Mouse (Mus musculus) neural tube, embryonic 11.5 days (tissue): ENCODE measurements at regions not wholly inside any gene's neighbourhood (a gene's known extent, or its start where the extent isn't known, plus 50 kb on each side); places are given as distances from the start of the nearest gene placed in this dataset.

Experiments
- ATAC-seq: fragments of 200-750 bp; cut with Nextera tagmentation; 2 replicates; pipeline ENCODE4 v1.8.0; 2017; ENCODE audit warnings: moderate number of reproducible peaks, mild to moderate bottlenecking, moderate TSS enrichment, moderate library complexity; ENCODE audit not compliant: insufficient read depth, low FRiP score, low TSS enrichment
- DNase-seq: peaks from one replicate; pipeline ENCODE4 v3.0.0-alpha.2; 2015; ENCODE audit warnings: low spot score
- H3K27ac ChIP-seq: fragments of 300-500 bp; sonication (generic); 2 replicates; pipeline ENCODE4 v1.5.1; 2014; ENCODE audit warnings: low read depth, mild to moderate bottlenecking, low read length
- H3K27me3 ChIP-seq: fragments of 300-500 bp; sonication (generic); 2 replicates; pipeline ENCODE4 v1.6.1; 2014; ENCODE audit warnings: mild to moderate bottlenecking, low read length, mixed read lengths; ENCODE audit not compliant: control insufficient read depth, insufficient read depth
- H3K36me3 ChIP-seq: fragments of 300-500 bp; sonication (generic); 2 replicates; pipeline ENCODE4 v1.6.1; 2014; ENCODE audit warnings: mild to moderate bottlenecking, low read length, moderate library complexity, mixed read lengths; ENCODE audit not compliant: control insufficient read depth, insufficient read depth
- H3K4me1 ChIP-seq: fragments of 300-500 bp; sonication (generic); 2 replicates; pipeline ENCODE4 v1.6.1; 2014; ENCODE audit warnings: low read length, mixed read lengths; ENCODE audit not compliant: control insufficient read depth, insufficient read depth
- H3K4me2 ChIP-seq: fragments of 300-500 bp; sonication (generic); 2 replicates; pipeline ENCODE4 v1.6.1; 2014; ENCODE audit warnings: low read depth, mild to moderate bottlenecking, moderate library complexity
- H3K4me3 ChIP-seq: fragments of 300-500 bp; sonication (generic); 2 replicates; pipeline ENCODE4 v1.5.1; 2014; ENCODE audit warnings: low read depth, low read length
- H3K9ac ChIP-seq: fragments of 300-500 bp; sonication (generic); 2 replicates; pipeline ENCODE4 v1.6.1; 2014; ENCODE audit warnings: mild to moderate bottlenecking, low read length
- H3K9me3 ChIP-seq: fragments of 300-500 bp; sonication (generic); 2 replicates; pipeline ENCODE4 v1.6.1; 2016; ENCODE audit warnings: low read length; ENCODE audit not compliant: control insufficient read depth
- WGBS: fragments of 180-500 bp; shearing (Covaris S2); extraction: QIAGEN DNeasy Blood & Tissue Kit; methylation state at CpG from one replicate; pipeline ENCODE4 v1.1.7; 2014; 5-methylcytosine and 5-hydroxymethylcytosine counted together

DNA sequence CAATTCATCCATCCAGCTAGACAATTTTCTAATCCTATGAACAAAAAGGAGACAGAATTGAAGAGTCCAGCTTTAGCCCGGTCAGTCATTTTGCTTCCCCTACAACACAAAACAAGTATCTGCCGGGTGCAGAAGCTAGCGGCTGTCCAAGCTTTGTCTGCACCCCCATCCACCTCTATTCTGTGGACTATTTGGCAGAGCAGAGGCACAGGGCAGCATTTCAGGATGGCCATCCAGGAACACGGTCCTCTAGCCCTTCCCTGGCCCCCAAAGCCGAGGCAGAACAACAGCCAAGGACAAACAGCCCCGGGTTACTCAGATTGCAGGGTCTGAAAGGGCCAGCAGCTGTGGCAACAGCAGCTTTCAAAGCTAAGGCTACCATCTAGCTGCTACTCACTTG lies 358.6 kb downstream of the Sec23a start:
- Histone ChIP-seq H3K4me3 (no peak overlapping the region), H3K4me1 (no peaks in the 10 kb centered on the region), H3K9ac (no peak overlapping the region), H3K36me3 (no peaks in the 10 kb centered on the region), H3K27me3 (no peaks in the 10 kb centered on the region), H3K27ac (no peak overlapping the region), H3K4me2 (no peak overlapping the region), H3K9me3 (no peaks in the 10 kb centered on the region)
- DNase-seq (peak; percentile 13), ATAC-seq (no peak)
- WGBS, result 68% methylated on average over 6 of the region's 6 CpGs

DNA sequence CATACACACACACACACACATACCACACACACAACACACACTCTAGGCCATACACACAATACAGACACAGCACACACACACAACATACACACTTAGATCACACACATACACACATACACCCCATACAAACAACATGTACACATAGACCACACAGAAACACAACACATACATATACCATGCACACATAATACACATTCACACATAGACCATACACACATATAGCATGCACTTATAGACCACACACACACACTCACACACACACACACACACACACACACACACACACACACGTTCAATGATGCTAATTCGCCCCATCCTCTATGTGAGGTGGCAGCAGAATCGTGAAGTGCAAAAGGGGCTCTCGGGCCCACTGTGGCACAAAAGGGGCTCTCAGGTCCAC lies 359.1 kb downstream of the Sec23a start:
- H3K9me3 ChIP-seq, result no peaks in the 10 kb centered on the region
- no peaks in the 10 kb centered on the region for H3K27me3 ChIP-seq
- no peak overlapping the region for H3K4me3 ChIP-seq
- no peaks in the 10 kb centered on the region for H3K4me1 ChIP-seq
- WGBS, result 93% methylated on average over 4 of the region's 4 CpGs
- H3K9ac ChIP-seq, result no peak overlapping the region
- no peaks in the 10 kb centered on the region for H3K36me3 ChIP-seq
- no peak overlapping the region for H3K27ac ChIP-seq
- ATAC-seq (no peak), DNase-seq (no peak)
- no peak overlapping the region for H3K4me2 ChIP-seq

DNA sequence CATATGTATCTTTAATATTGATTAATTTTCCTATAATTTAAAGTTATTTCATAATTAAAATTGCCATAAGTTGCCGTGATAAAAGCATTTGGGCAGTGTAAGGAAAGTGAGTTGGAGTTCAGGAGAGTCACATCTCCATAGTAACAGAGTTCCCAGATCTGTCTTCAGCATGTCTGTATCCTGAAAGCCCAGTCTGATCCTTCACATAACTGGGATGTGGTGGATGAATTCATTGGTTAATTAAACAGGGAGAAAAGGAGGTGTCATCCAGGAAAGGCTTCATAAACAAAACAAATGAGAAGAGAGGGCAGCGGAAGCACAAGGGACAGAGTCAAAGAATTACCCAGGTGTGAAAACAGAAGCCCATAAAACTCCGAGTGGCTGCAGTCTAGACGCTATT lies 363.5 kb downstream of the Sec23a start:
- Histone ChIP-seq H3K27ac (no peak overlapping the region), H3K9me3 (no peaks in the 10 kb centered on the region), H3K36me3 (no peaks in the 10 kb centered on the region), H3K4me1 (no peaks in the 10 kb centered on the region), H3K4me3 (no peak overlapping the region), H3K27me3 (no peaks in the 10 kb centered on the region), H3K9ac (no peak overlapping the region), H3K4me2 (no peak overlapping the region)
- WGBS, result 22% methylated on average over 4 of the region's 4 CpGs
- DNase-seq (no peak), ATAC-seq (no peak)

GRCm38 (mm10) chr12:58643843-58644242 lies 368.0 kb downstream of the Sec23a start:
- Histone ChIP-seq H3K27me3 (no peaks in the 10 kb centered on the region), H3K27ac (no peak overlapping the region), H3K36me3 (no peaks in the 10 kb centered on the region), H3K4me2 (no peak overlapping the region), H3K9ac (no peak overlapping the region), H3K9me3 (no peaks in the 10 kb centered on the region), H3K4me3 (no peak overlapping the region), H3K4me1 (no peaks in the 10 kb centered on the region)
- DNase-seq (no peak), ATAC-seq (no peak)
- WGBS, result 56% methylated on average over 3 of the region's 3 CpGs

DNA sequence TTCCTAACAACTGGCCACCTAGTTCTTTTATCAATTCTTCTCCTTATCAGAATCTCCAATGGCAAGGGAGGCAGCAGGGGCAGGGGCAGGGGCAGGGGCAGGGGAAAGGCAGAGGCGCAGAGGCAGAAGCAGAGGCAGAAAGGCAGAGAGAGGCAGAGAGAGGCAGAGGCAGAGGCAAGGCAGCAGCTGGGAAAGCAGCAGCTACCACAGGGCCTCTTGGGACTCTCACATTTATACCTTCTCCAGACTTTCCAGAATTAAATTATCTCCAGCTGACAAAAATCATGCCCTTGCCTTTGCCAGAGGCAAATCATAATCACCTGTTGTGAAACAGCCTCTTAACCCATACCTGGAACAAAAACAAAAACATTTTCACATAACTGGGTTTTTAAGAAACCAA lies 370.4 kb upstream of the Clec14a start:
- Histone ChIP-seq H3K4me3 (no peak overlapping the region), H3K4me2 (no peak overlapping the region), H3K27ac (no peak overlapping the region), H3K9me3 (no peaks in the 10 kb centered on the region), H3K36me3 (no peaks in the 10 kb centered on the region), H3K9ac (no peak overlapping the region), H3K27me3 (no peaks in the 10 kb centered on the region), H3K4me1 (no peaks in the 10 kb centered on the region)
- 73% methylated on average over 1 of the region's 1 CpGs for WGBS
- DNase-seq (no peak), ATAC-seq (no peak)

DNA sequence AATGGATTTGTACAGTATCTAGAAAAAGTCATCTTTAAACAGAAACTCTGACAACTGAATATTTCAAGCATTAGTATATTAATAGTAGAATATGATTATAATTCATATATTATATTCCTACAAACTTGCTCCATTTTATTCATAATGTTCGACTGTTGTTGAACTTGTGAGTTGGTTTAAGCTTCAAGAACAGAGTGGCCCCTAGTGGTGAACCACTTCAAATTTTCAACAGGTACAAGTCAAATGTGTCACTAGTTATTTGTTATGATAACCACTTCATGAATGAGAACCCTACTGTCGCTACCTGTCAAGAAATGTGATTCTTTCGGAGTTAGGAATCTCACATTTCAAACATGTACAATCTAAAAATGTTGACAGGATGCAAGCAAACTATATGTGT lies 369.2 kb upstream of the Clec14a start:
- DNase-seq (no peak), ATAC-seq (no peak)
- H3K9me3 ChIP-seq, result no peaks in the 10 kb centered on the region
- H3K4me3 ChIP-seq, result no peak overlapping the region
- no peak overlapping the region for H3K9ac ChIP-seq
- no peak overlapping the region for H3K27ac ChIP-seq
- H3K36me3 ChIP-seq, result no peaks in the 10 kb centered on the region
- H3K4me1 ChIP-seq, result no peaks in the 10 kb centered on the region
- WGBS, result 80% methylated on average over 3 of the region's 3 CpGs
- H3K4me2 ChIP-seq, result no peak overlapping the region
- H3K27me3 ChIP-seq, result no peaks in the 10 kb centered on the region

GRCm38 (mm10) chr12:58632529-58632928 lies 363.4 kb upstream of the Clec14a start:
- no peaks in the 10 kb centered on the region for H3K9me3 ChIP-seq
- no peak overlapping the region for H3K4me3 ChIP-seq
- ATAC-seq (no peak), DNase-seq (no peak)
- no peak overlapping the region for H3K4me2 ChIP-seq
- H3K27me3 ChIP-seq, result no peaks in the 10 kb centered on the region
- WGBS, result 87% methylated on average over 3 of the region's 3 CpGs
- no peak overlapping the region for H3K9ac ChIP-seq
- no peaks in the 10 kb centered on the region for H3K36me3 ChIP-seq
- no peaks in the 10 kb centered on the region for H3K4me1 ChIP-seq
- H3K27ac ChIP-seq, result no peak overlapping the region

GRCm38 (mm10) chr12:58628817-58629216 lies 359.7 kb upstream of the Clec14a start:
- H3K36me3 ChIP-seq, result no peaks in the 10 kb centered on the region
- H3K4me1 ChIP-seq, result no peaks in the 10 kb centered on the region
- H3K4me3 ChIP-seq, result no peak overlapping the region
- no peak overlapping the region for H3K27ac ChIP-seq
- ATAC-seq (no peak), DNase-seq (no peak)
- H3K4me2 ChIP-seq, result no peak overlapping the region
- no peaks in the 10 kb centered on the region for H3K9me3 ChIP-seq
- 69% methylated on average over 5 of the region's 5 CpGs for WGBS
- H3K9ac ChIP-seq, result no peak overlapping the region
- no peaks in the 10 kb centered on the region for H3K27me3 ChIP-seq

DNA sequence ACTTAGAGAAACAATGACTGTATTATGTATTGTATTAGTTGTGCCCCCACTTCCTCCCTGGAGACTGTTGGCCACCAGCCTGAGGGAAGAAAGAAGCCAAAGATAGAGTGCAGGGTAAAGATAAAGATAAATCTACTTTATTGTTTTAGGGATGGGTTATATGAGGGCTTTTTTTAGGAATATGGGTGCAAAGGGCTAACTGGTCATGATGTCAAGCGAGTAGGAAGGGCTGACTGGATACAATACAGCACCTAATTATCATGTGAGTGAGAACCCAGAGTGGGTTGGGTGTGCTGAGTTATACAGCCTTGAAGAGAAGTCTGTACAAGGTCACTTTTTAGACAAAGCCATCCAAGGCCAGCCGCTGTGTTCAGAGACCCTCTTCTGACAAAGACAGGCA lies 356.1 kb upstream of the Clec14a start:
- ATAC-seq, result peak; percentile 32; the same call in 1 of the 2 replicates

More for the DNA sequence above, 356.1 kb upstream of the Clec14a start:
- Histone ChIP-seq H3K36me3 (no peaks in the 10 kb centered on the region), H3K27ac (no peak overlapping the region), H3K4me2 (no peak overlapping the region), H3K9ac (no peak overlapping the region), H3K4me1 (no peaks in the 10 kb centered on the region), H3K4me3 (no peak overlapping the region), H3K27me3 (no peaks in the 10 kb centered on the region), H3K9me3 (no peaks in the 10 kb centered on the region)
- no peak for DNase-seq
- 57% methylated on average over 2 of the region's 2 CpGs for WGBS
